Mouse (Mus musculus): ENCODE results near the gene Il1r1.

DNA sequence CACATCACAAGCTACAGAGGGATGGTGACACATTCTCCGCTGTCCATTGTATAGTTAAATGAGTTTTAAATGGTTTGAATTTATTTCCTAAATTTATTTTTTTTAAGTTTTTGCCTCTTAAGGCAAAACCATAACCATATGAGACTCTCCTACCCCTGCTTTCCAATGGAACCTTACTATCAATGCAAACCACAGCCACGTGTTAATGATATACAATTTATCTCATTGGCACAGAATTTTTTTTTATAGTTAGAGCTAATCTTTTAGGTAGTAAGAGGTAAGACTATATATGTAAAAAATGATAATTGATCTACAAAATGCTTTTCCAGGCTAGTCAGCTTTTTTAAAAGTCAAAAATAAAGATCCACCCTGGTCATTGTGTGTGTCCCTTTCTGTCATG lies 73.2 kb downstream of the Il1r1 start:
- TF ChIP-seq POLR2A (IDR thresholded peaks at IDR 0.05; ENCODE audit: insufficient read depth, low read length): no peak
- TF ChIP-seq CTCF (IDR thresholded peaks at IDR 0.05; ENCODE audit: low read depth, low read length): no peak

Measured in ES-Bruce4 (cell line).